Mouse (Mus musculus): ENCODE measurements around the gene Ldlrad1. TPM values are rescaled to one million over a fixed set of nuclear protein-coding genes. Genes with fewer than 3 reads are reported as not detected.

Ldlrad1 gene
- polyA plus RNA-seq (2016; fragmentation: Nextera tagmentation; extraction: Ambion mirVana), result not detected in 2 replicates

GRCm38 (mm10) chr4:107208880-107209279, at the start of gene Ldlrad1:
Gene Ldlrad1 (plus strand): TSS chr4:107209180.
- WGBS, result 91% methylated on average over 3 of the region's 3 CpGs
- Histone ChIP-seq H3K9ac (replicated peaks) (no peak within 1 kb of the TSS), H3K27me3 (no peaks in the 10 kb centered on the region), H3K4me3 (no peak within 1 kb of the TSS), H3K9me3 (no peaks in the 10 kb centered on the region), H3K4me1 (no peaks in the 10 kb centered on the region), H3K27ac (replicated peaks) (no peak within 1 kb of the TSS), H3K4me2 (replicated peaks) (no peak within 1 kb of the TSS), H3K36me3 (peaks cover 36% of the 10 kb centered on the region)
- no peak for ATAC-seq (ENCODE audit: low FRiP score, low read depth)

GRCm38 (mm10) chr4:107160181-107160580, 48.8 kb upstream of the Ldlrad1 start:
- no peak for ATAC-seq (ENCODE audit: low FRiP score, low read depth)
- Histone ChIP-seq H3K27me3 (no peaks in the 10 kb centered on the region), H3K9me3 (no peaks in the 10 kb centered on the region), H3K4me1 (no peaks in the 10 kb centered on the region), H3K9ac (replicated peaks) (no peak overlapping the region), H3K4me3 (no peak overlapping the region), H3K36me3 (peaks cover 28% of the 10 kb centered on the region; the same call in 1 of the 2 replicates), H3K4me2 (replicated peaks) (no peak overlapping the region), H3K27ac (replicated peaks) (no peak overlapping the region)
- 91% methylated on average over 8 of the region's 8 CpGs for WGBS

- Histone ChIP-seq H3K27me3 (no peaks in the 10 kb centered on the region), H3K9me3 (no peaks in the 10 kb centered on the region), H3K4me1 (no peaks in the 10 kb centered on the region), H3K4me3 (no peak overlapping the region), H3K27ac (replicated peaks) (no peak overlapping the region), H3K36me3 (peaks cover 17% of the 10 kb centered on the region), H3K9ac (replicated peaks) (no peak overlapping the region), H3K4me2 (replicated peaks) (no peak overlapping the region)
- WGBS, result 93% methylated on average over 10 of the region's 10 CpGs
- no peak for ATAC-seq (ENCODE audit: low FRiP score, low read depth)
These were observed 45.6 kb upstream of the Ldlrad1 start for GRCm38 (mm10) chr4:107163341-107163740.

- no peak overlapping the region for H3K4me3 ChIP-seq
These were observed 45.0 kb upstream of the Ldlrad1 start for GRCm38 (mm10) chr4:107163756-107164587.

GRCm38 (mm10) chr4:107166700-107167099, 42.3 kb upstream of the Ldlrad1 start:
- WGBS, result 92% methylated on average over 5 of the region's 5 CpGs

More at GRCm38 (mm10) chr4:107163756-107164587, 45.0 kb upstream of the Ldlrad1 start:
- peak; percentile 79 for ATAC-seq (ENCODE audit: low FRiP score, low read depth)
- Histone ChIP-seq H3K36me3 (peaks cover 13% of the 10 kb centered on the region), H3K27ac (replicated peaks) (peak overlapping the region; percentile 54; the same call in 1 of the 2 replicates), H3K27me3 (no peaks in the 10 kb centered on the region), H3K9ac (replicated peaks) (no peak overlapping the region), H3K4me1 (no peaks in the 10 kb centered on the region), H3K4me2 (replicated peaks) (no peak overlapping the region), H3K9me3 (no peaks in the 10 kb centered on the region)
- 43% methylated on average over 9 of the region's 9 CpGs for WGBS

GRCm38 (mm10) chr4:107167798-107168197, 41.2 kb upstream of the Ldlrad1 start:
- 90% methylated on average over 5 of the region's 5 CpGs for WGBS

More at GRCm38 (mm10) chr4:107166700-107167099, 42.3 kb upstream of the Ldlrad1 start:
- H3K9me3 ChIP-seq, result no peaks in the 10 kb centered on the region
- no peak overlapping the region for H3K27ac ChIP-seq (replicated peaks)
- H3K9ac ChIP-seq (replicated peaks), result no peak overlapping the region
- ATAC-seq (ENCODE audit: low FRiP score, low read depth), result no peak
- no peak overlapping the region for H3K4me2 ChIP-seq (replicated peaks)
- no peaks in the 10 kb centered on the region for H3K4me1 ChIP-seq
- peaks cover 15% of the 10 kb centered on the region for H3K36me3 ChIP-seq
- H3K4me3 ChIP-seq, result no peak overlapping the region
- no peaks in the 10 kb centered on the region for H3K27me3 ChIP-seq

GRCm38 (mm10) chr4:107177506-107177905, 31.5 kb upstream of the Ldlrad1 start:
- Histone ChIP-seq H3K9me3 (no peaks in the 10 kb centered on the region), H3K9ac (replicated peaks) (peak overlapping the region; percentile 95), H3K27me3 (no peaks in the 10 kb centered on the region), H3K27ac (replicated peaks) (peak overlapping the region; percentile 97), H3K4me2 (replicated peaks) (peak overlapping the region; percentile 64), H3K4me3 (peak overlapping the region; percentile 98), H3K4me1 (peaks cover 31% of the 10 kb centered on the region), H3K36me3 (peaks cover 15% of the 10 kb centered on the region)
- ATAC-seq (ENCODE audit: low FRiP score, low read depth), result no peak
- 57% methylated on average over 11 of the region's 11 CpGs for WGBS

More at GRCm38 (mm10) chr4:107167798-107168197, 41.2 kb upstream of the Ldlrad1 start:
- Histone ChIP-seq H3K4me1 (no peaks in the 10 kb centered on the region), H3K9me3 (no peaks in the 10 kb centered on the region), H3K4me3 (no peak overlapping the region), H3K36me3 (peaks cover 23% of the 10 kb centered on the region), H3K4me2 (replicated peaks) (no peak overlapping the region), H3K27me3 (no peaks in the 10 kb centered on the region), H3K27ac (replicated peaks) (no peak overlapping the region), H3K9ac (replicated peaks) (no peak overlapping the region)
- no peak for ATAC-seq (ENCODE audit: low FRiP score, low read depth)

GRCm38 (mm10) chr4:107178182-107178829, 30.7 kb upstream of the Ldlrad1 start, which contains the start of gene Tmem59:
Gene Tmem59 (plus strand): TSS chr4:107178399.
- no peaks in the 10 kb centered on the region for H3K9me3 ChIP-seq
- H3K9ac ChIP-seq (replicated peaks), result peak within 1 kb of the TSS; percentile 95
- peaks cover 13% of the 10 kb centered on the region; the same call in 1 of the 2 replicates for H3K36me3 ChIP-seq
- H3K4me2 ChIP-seq (replicated peaks), result peak within 1 kb of the TSS; percentile 64
- under 1% methylated on average over 49 of the region's 49 CpGs for WGBS
- no peaks in the 10 kb centered on the region for H3K27me3 ChIP-seq
- peak within 1 kb of the TSS; percentile 98 for H3K4me3 ChIP-seq
- H3K27ac ChIP-seq (replicated peaks), result peak within 1 kb of the TSS; percentile 97
- ATAC-seq (ENCODE audit: low FRiP score, low read depth), result peak; percentile 94
- peaks cover 31% of the 10 kb centered on the region for H3K4me1 ChIP-seq

GRCm38 (mm10) chr4:107178830-107179490, 30.0 kb upstream of the Ldlrad1 start, which contains the start of gene Tceanc2:
Gene Tceanc2 (minus strand): TSS chr4:107179116.
- ATAC-seq (ENCODE audit: low FRiP score, low read depth), result peak; percentile 32
- no peaks in the 10 kb centered on the region for H3K27me3 ChIP-seq
- H3K9ac ChIP-seq (replicated peaks), result peak within 1 kb of the TSS; percentile 95
- H3K36me3 ChIP-seq, result 0 out of 2 replicates have a peak, but pooled peaks cover 13% of the 10 kb centered on the region
- peaks cover 31% of the 10 kb centered on the region for H3K4me1 ChIP-seq
- H3K4me3 ChIP-seq, result peak within 1 kb of the TSS; percentile 98
- H3K4me2 ChIP-seq (replicated peaks), result peak within 1 kb of the TSS; percentile 64
- WGBS, result under 1% methylated on average over 47 of the region's 47 CpGs
- peak within 1 kb of the TSS; percentile 97 for H3K27ac ChIP-seq (replicated peaks)
- no peaks in the 10 kb centered on the region for H3K9me3 ChIP-seq

- no peaks in the 10 kb centered on the region for H3K9me3 ChIP-seq
- peak overlapping the region; percentile 95 for H3K9ac ChIP-seq (replicated peaks)
- H3K4me2 ChIP-seq (replicated peaks), result peak overlapping the region; percentile 64
- H3K27ac ChIP-seq (replicated peaks), result peak overlapping the region; percentile 97
- no peaks in the 10 kb centered on the region for H3K27me3 ChIP-seq
- peak overlapping the region; percentile 98 for H3K4me3 ChIP-seq
- 0 out of 2 replicates have a peak, but pooled peaks cover 10% of the 10 kb centered on the region for H3K36me3 ChIP-seq
- ATAC-seq (ENCODE audit: low FRiP score, low read depth), result no peak
- 12% methylated on average over 8 of the region's 8 CpGs for WGBS
- peaks cover 31% of the 10 kb centered on the region for H3K4me1 ChIP-seq
These were observed 29.4 kb upstream of the Ldlrad1 start for GRCm38 (mm10) chr4:107179561-107179960.

- H3K4me1 ChIP-seq, result peaks cover 31% of the 10 kb centered on the region
- H3K36me3 ChIP-seq, result peaks cover 1% of the 10 kb centered on the region; the same call in 1 of the 2 replicates
- H3K9me3 ChIP-seq, result no peaks in the 10 kb centered on the region
- H3K4me2 ChIP-seq (replicated peaks), result peak overlapping the region; percentile 64
- no peaks in the 10 kb centered on the region for H3K27me3 ChIP-seq
- H3K27ac ChIP-seq (replicated peaks), result no peak overlapping the region
- H3K4me3 ChIP-seq, result no peak overlapping the region
- ATAC-seq (ENCODE audit: low FRiP score, low read depth), result no peak
- no peak overlapping the region for H3K9ac ChIP-seq (replicated peaks)
These were observed 28.2 kb upstream of the Ldlrad1 start for GRCm38 (mm10) chr4:107180746-107181145.

Measured in midbrain, embryonic 12.5 days (tissue).